Mouse (Mus musculus) forebrain, embryonic 10.5 days (tissue): ENCODE measurements around the gene Pdlim5. TPM values are rescaled to one million over a fixed set of nuclear protein-coding genes. Genes with fewer than 3 reads are reported as not detected.

Source experiments
- polyA plus RNA-seq: library from polyadenylated mRNA; unstranded; fragments of >200 nt; fragmentation: Nextera tagmentation; extraction: Ambion mirVana; gene quantifications from 2 replicates; pipeline ENCODE4 v1.2.1, GENCODE M21; 2016

Gene Pdlim5
- polyA plus RNA-seq, 1 experiment from 2014 or later = 21.8 TPM

Other genes with a start within 250 kb of the Pdlim5 start
- 9.2 and 10.9 TPM in 2 replicates for gene Bmpr1b, start 226.3 kb downstream of the Pdlim5 start, polyA plus RNA-seq
- gene Gbp5, start 98.3 kb upstream of the Pdlim5 start, polyA plus RNA-seq = not detected in 2 replicates
- gene Gbp7, start 134.6 kb upstream of the Pdlim5 start, polyA plus RNA-seq = 0.76 and 0.79 TPM in 2 replicates
- gene Gbp3, start 164.3 kb upstream of the Pdlim5 start, polyA plus RNA-seq = 0.21 and 0.33 TPM in 2 replicates
- gene Gbp2b, start 199.2 kb upstream of the Pdlim5 start, polyA plus RNA-seq = not detected in 2 replicates
- gene Gbp2, start 224.9 kb upstream of the Pdlim5 start, polyA plus RNA-seq = 0.11 TPM in 1 of 2 replicates, not detected in the other